Mouse (Mus musculus) hindbrain, postnatal 0 days (tissue): ENCODE results near the gene Pakap. TPM values are rescaled to one million over a fixed set of nuclear protein-coding genes. Genes with fewer than 3 reads are reported as not detected.

Experiments used
- ATAC-seq: fragments of 200-750 bp; cut with Nextera tagmentation; 2 replicates; pipeline ENCODE4 v1.8.0; 2017; ENCODE audit warnings: mild to moderate bottlenecking, moderate TSS enrichment, moderate library complexity
- DNase-seq: peaks from one replicate; pipeline ENCODE4 v3.0.0-alpha.2; 2015; ENCODE audit warnings: low spot score
- H3K27ac ChIP-seq: fragments of 300-500 bp; sonication (generic); 2 replicates; pipeline ENCODE4 v1.5.1; 2014; ENCODE audit warnings: mild to moderate bottlenecking
- H3K27me3 ChIP-seq: fragments of 300-500 bp; sonication (generic); 2 replicates; pipeline ENCODE4 v1.6.1; 2014; ENCODE audit warnings: low read length, mixed read lengths; ENCODE audit not compliant: insufficient read depth
- H3K36me3 ChIP-seq: fragments of 300-500 bp; sonication (generic); 2 replicates; pipeline ENCODE4 v1.6.1; 2014; ENCODE audit warnings: low read length, mixed read lengths; ENCODE audit not compliant: insufficient read depth
- H3K4me1 ChIP-seq: fragments of 300-500 bp; sonication (generic); 2 replicates; pipeline ENCODE4 v1.6.1; 2014; ENCODE audit warnings: antibody characterized with exemption, low read length, mixed read lengths; ENCODE audit not compliant: insufficient read depth
- H3K4me2 ChIP-seq: fragments of 300-500 bp; sonication (generic); 2 replicates; pipeline ENCODE4 v1.6.1; 2014; ENCODE audit warnings: low read depth, mild to moderate bottlenecking, low read length, moderate library complexity, mixed read lengths
- H3K4me3 ChIP-seq: fragments of 300-500 bp; sonication (generic); 2 replicates; pipeline ENCODE4 v1.5.1; 2014; ENCODE audit warnings: low read length
- H3K9ac ChIP-seq: fragments of 300-500 bp; sonication (generic); replicated peaks from 2 replicates; pipeline ENCODE4 v1.6.1; 2014; ENCODE audit warnings: mild to moderate bottlenecking, low read length, moderate library complexity, mixed read lengths
- H3K9me3 ChIP-seq: fragments of 300-500 bp; sonication (generic); 2 replicates; pipeline ENCODE4 v1.6.1; 2016; ENCODE audit warnings: low read length, mixed read lengths
- CTCF ChIP-seq: IDR thresholded peaks from 2 replicates; pipeline ENCODE4 v1.5.1; 2016; ENCODE audit warnings: antibody characterized with exemption, control low read depth, low read depth
- WGBS: fragments of 180-500 bp; shearing (Covaris S2); extraction: QIAGEN DNeasy Blood & Tissue Kit; methylation state at CpG from one replicate; pipeline ENCODE4 v1.1.7; 2014; 5-methylcytosine and 5-hydroxymethylcytosine counted together
- polyA plus RNA-seq: library from polyadenylated mRNA; unstranded; fragments of >200 nt; fragmentation: Nextera tagmentation; extraction: Ambion mirVana; gene quantifications from 2 replicates; pipeline ENCODE4 v1.2.1, GENCODE M21; 2015
- total RNA-seq: library from RNA; depleted of rRNA; stranded (reverse); fragments of >200 nt; gene quantifications from 2 replicates; pipeline ENCODE4 v1.2.3, GENCODE M21; 2014

Gene Pakap
- total and polyA plus RNA-seq, 2 experiments from 2014 or later: 9.7 to 14.3 TPM

DNA sequence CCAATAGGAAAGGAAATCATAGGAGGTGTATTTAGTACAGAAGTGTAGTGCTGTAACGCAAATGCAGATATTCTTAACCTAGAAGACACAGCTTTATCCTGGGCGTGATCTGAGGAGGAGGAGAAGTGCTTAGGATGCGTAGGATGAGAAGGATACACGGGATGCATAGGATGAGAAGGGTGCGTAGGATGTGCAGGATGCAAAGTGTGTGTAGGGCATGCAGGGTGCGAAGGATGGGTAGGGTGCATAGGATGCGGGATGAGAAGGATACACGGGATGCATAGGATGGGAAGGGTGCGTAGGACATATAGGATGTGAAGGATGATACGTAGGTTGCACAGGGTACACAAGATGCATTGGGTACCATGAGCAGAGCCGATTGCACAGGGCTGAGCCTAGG, 129.0 kb downstream of the Pakap start:
- ATAC-seq (no peak), DNase-seq (no peak)
- H3K4me3 ChIP-seq: no peak overlapping the region
- no peaks in the 10 kb centered on the region for H3K4me1 ChIP-seq
- WGBS: 97% methylated on average over 11 of the region's 11 CpGs
- H3K36me3 ChIP-seq: no peaks in the 10 kb centered on the region
- no peak overlapping the region for H3K4me2 ChIP-seq
- no peak for TF ChIP-seq CTCF
- H3K9me3 ChIP-seq: no peaks in the 10 kb centered on the region
- H3K27ac ChIP-seq: no peak overlapping the region
- H3K27me3 ChIP-seq: no peaks in the 10 kb centered on the region
- H3K9ac ChIP-seq: no peak overlapping the region

DNA sequence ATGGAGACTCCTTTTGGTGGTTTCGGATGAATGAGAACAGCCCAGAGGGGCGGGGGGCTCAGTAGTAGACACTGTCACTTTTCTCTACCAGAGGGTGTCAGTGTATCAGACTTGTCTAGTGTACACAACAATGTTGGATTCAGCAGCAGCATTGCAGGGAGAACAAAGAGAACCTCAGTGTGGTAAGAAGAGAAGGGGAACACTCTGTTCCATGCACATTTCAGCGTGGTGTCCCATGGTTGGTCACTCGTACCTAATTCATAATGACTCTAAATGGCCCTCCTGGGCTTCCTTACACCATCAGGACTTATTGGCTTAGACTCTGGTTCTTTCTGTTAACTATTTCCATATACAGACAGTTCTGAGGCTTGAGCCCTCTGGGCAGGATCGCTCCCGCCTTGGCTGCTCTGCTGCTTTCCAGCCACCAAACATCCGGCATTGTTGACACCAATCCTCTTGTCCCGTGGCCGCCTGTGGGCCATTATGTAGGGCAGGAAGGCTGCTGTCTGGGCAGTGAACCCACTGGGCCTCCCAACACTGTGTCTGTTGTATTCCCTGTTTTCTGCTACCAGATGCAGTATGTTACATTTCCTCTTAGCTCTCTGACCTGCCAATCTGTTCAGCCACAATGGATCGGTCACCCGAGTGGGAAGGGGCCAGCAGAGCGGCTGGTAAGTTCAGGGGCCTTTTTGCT, 130.1 kb downstream of the Pakap start:
- no peaks in the 10 kb centered on the region for H3K4me1 ChIP-seq
- H3K9ac ChIP-seq: no peak overlapping the region
- H3K27me3 ChIP-seq: no peaks in the 10 kb centered on the region
- no peaks in the 10 kb centered on the region for H3K36me3 ChIP-seq
- H3K9me3 ChIP-seq: no peaks in the 10 kb centered on the region
- ATAC-seq (peak; percentile 75), DNase-seq (peak; percentile 22)
- H3K4me3 ChIP-seq: no peak overlapping the region
- TF ChIP-seq CTCF: 0 out of 2 replicates have a peak, but pooled peaks have one; percentile 5
- H3K4me2 ChIP-seq: no peak overlapping the region
- H3K27ac ChIP-seq: no peak overlapping the region
- WGBS: 74% methylated on average over 12 of the region's 12 CpGs

DNA sequence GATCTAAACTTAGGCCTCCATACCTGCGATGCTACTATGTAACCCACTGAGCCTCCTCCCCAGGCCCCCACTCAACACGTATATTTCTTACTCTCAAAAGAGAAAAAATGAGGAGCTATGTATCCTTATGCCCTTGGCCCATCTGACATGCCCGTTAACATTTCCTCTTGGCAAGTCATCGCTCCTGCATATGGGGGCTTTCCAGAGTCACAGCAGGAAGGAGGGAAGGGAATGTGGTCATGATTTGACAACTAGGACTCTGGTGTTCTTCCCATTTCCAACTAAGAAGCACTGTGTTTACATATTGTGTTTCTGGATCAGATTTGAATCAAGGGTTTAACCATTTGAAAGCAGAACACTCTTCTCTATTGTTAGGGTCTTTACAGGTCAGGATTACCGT, 133.6 kb downstream of the Pakap start:
- Histone ChIP-seq H3K9me3 (no peaks in the 10 kb centered on the region), H3K9ac (no peak overlapping the region), H3K4me2 (no peak overlapping the region), H3K4me3 (no peak overlapping the region), H3K27me3 (no peaks in the 10 kb centered on the region), H3K4me1 (no peaks in the 10 kb centered on the region), H3K27ac (no peak overlapping the region), H3K36me3 (no peaks in the 10 kb centered on the region)
- ATAC-seq (no peak), DNase-seq (no peak)
- TF ChIP-seq CTCF: no peak
- WGBS: 68% methylated on average over 5 of the region's 5 CpGs

GRCm38 (mm10) chr4:57703574-57704470, 135.8 kb downstream of the Pakap start:
- no peak for DNase-seq
- H3K9ac ChIP-seq: no peak overlapping the region
- no peak for ATAC-seq
- H3K27me3 ChIP-seq: no peaks in the 10 kb centered on the region
- no peak overlapping the region for H3K4me3 ChIP-seq
- no peaks in the 10 kb centered on the region for H3K9me3 ChIP-seq
- no peaks in the 10 kb centered on the region for H3K36me3 ChIP-seq
- H3K27ac ChIP-seq: no peak overlapping the region
- no peak for TF ChIP-seq CTCF
- 74% methylated on average over 11 of the region's 11 CpGs for WGBS
- no peaks in the 10 kb centered on the region for H3K4me1 ChIP-seq
- H3K4me2 ChIP-seq: no peak overlapping the region

- Histone ChIP-seq H3K4me2 (no peak overlapping the region), H3K9ac (no peak overlapping the region), H3K4me1 (no peaks in the 10 kb centered on the region), H3K36me3 (no peaks in the 10 kb centered on the region), H3K4me3 (no peak overlapping the region), H3K27me3 (no peaks in the 10 kb centered on the region), H3K9me3 (no peaks in the 10 kb centered on the region), H3K27ac (no peak overlapping the region)
- no peak for TF ChIP-seq CTCF
- WGBS: 90% methylated on average over 7 of the region's 7 CpGs
- DNase-seq: no peak
- no peak for ATAC-seq
Measured at GRCm38 (mm10) chr4:57704575-57704974, 136.6 kb downstream of the Pakap start.

GRCm38 (mm10) chr4:57715849-57716248, 147.9 kb downstream of the Pakap start:
- no peaks in the 10 kb centered on the region for H3K4me1 ChIP-seq
- H3K9ac ChIP-seq: no peak overlapping the region
- no peak overlapping the region for H3K4me2 ChIP-seq
- H3K9me3 ChIP-seq: no peaks in the 10 kb centered on the region
- no peak overlapping the region for H3K27ac ChIP-seq
- H3K4me3 ChIP-seq: no peak overlapping the region
- H3K27me3 ChIP-seq: no peaks in the 10 kb centered on the region
- no peaks in the 10 kb centered on the region; the same call in 1 of the 2 replicates for H3K36me3 ChIP-seq
- ATAC-seq (no peak), DNase-seq (no peak)
- TF ChIP-seq CTCF: no peak
